Comparison of ENCODE assay signal across 11 mouse cellular contexts in the genomic region with DNA sequence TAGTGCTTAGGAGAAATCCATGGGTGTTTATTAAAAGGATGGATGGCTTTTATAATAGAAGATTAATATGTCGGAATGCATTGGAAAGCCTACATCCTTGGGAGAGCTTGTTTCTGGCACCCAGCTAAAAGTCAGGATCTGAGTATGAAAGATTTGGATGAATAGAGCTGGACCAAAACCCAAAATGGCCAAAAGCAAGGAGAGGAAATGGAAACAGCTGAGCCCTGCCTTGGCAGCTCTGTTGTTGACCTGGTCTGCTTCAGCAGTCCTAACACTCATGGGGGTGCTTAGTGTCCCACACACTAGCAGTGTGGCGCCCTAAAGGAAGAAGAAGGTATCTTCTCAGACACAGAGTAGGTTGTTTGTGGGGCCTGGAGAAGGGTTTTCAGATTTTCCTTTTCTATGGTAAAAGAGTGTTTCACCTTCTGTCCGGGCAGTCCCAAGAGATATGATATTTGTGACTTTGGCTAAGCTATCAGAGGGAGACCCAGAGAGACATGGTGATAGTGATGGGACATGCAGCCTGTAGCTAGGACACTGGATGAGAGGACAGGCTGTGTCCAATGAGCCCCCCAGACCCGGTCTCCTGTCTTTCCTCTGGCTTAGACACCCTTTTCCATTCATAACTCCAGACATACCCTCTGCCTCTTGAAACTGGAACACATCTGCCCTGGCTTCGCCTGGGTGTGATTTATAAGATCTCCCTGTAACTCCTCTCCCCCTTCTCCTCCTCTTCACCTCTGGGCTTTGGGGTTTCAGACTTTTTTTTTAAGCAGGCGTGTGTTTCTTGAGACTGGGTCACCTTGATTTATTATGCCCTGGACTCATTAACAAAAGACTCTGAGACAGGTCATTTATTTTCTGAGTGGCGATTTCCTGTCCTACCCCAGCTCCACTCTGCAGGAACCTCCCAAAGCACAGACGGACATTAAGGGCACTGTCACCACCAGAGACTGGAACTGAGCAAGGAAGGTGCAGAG.
DNase-seq lines count a peak whose midpoint lies in the region; ATAC-seq and TF ChIP-seq lines count a peak whose summit lies in the region.
"Had no signal": no experiment of that assay in that cellular context is flagged by ENCODE, and none has a peak within 500 bp of the region (broad histone marks: within the 10 kb centered on the region; RNA-seq: fewer than 3 reads in every experiment).

No protein-coding gene starts in this region.

- H3K9ac ChIP-seq in heart, embryonic 16.5 days (ENCODE audit: low read length), result no peak overlapping the region
- H3K9ac ChIP-seq in intestine, embryonic 16.5 days (ENCODE audit: low read depth, low read length), result no peak overlapping the region
- no peak overlapping the region for H3K9ac ChIP-seq in limb, embryonic 13.5 days
- H3K9ac ChIP-seq: hindbrain, embryonic 15.5 days had no signal

- DNase-seq in heart, postnatal 4 days, result no peak
- peak; percentile 74 for DNase-seq in embryo, embryonic 10.5 days (ENCODE audit: low spot score)
- no peak for DNase-seq in adrenal gland, adult 8-10 months
- DNase-seq in layer of hippocampus, postnatal 14 days (ENCODE audit: low spot score in 2 of 2), result no peak
- DNase-seq in lung, adult 2 months, result no peak
- DNase-seq: thymus, adult 2 months had no signal

- peaks cover 21% of the 10 kb centered on the region for H3K4me1 ChIP-seq in heart, embryonic 16.5 days (ENCODE audit: control insufficient read depth, insufficient read depth, low read length)
- H3K4me1 ChIP-seq in intestine, embryonic 16.5 days (ENCODE audit: control insufficient read depth, insufficient read depth, low read length), result peaks cover 20% of the 10 kb centered on the region
- peaks cover 73% of the 10 kb centered on the region for H3K4me1 ChIP-seq in limb, embryonic 13.5 days
- H3K4me1 ChIP-seq in lung, adult 2 months (ENCODE audit: control insufficient read depth, insufficient read depth, low read length), result peaks cover 2% of the 10 kb centered on the region; the same call in 1 of the 2 replicates

- no peak for ATAC-seq in heart, embryonic 16.5 days (replicated peaks; ENCODE audit: extremely low read depth, insufficient read depth, low FRiP score)
- ATAC-seq in intestine, embryonic 16.5 days, result no peak
- no peak for ATAC-seq in limb, embryonic 13.5 days (ENCODE audit: low FRiP score, low read depth)
- ATAC-seq: midbrain, embryonic 16.5 days had no signal

- 59% methylated on average over 8 of the region's 8 CpGs for WGBS in heart, embryonic 16.5 days
- 50% methylated on average over 8 of the region's 8 CpGs for WGBS in intestine, embryonic 16.5 days
- WGBS in limb, embryonic 13.5 days, result 44% methylated on average over 8 of the region's 8 CpGs
- 55% methylated on average over 8 of the region's 8 CpGs for WGBS in lung, adult 2 months

- no peaks in the 10 kb centered on the region for H3K36me3 ChIP-seq in heart, embryonic 16.5 days (ENCODE audit: control insufficient read depth, insufficient read depth)
- no peaks in the 10 kb centered on the region for H3K36me3 ChIP-seq in intestine, embryonic 16.5 days (ENCODE audit: control insufficient read depth, insufficient read depth, low read length)
- no peaks in the 10 kb centered on the region for H3K36me3 ChIP-seq in limb, embryonic 13.5 days
- H3K36me3 ChIP-seq: hindbrain, embryonic 15.5 days had no signal

- H3K4me2 ChIP-seq in heart, embryonic 16.5 days (ENCODE audit: low read depth, low read length), result no peak overlapping the region
- no peak overlapping the region for H3K4me2 ChIP-seq in intestine, embryonic 16.5 days (ENCODE audit: low read depth, low read length)
- H3K4me2 ChIP-seq in limb, embryonic 13.5 days (replicated peaks), result no peak overlapping the region
- H3K4me2 ChIP-seq: hindbrain, embryonic 15.5 days had no signal

- no peak for TF ChIP-seq POLR2A in lung, adult 2 months (IDR thresholded peaks at IDR 0.05; ENCODE audit: borderline replicate concordance, extremely low read depth, low read depth, low read length)

- no peak for TF ChIP-seq CTCF in lung, adult 2 months (IDR thresholded peaks at IDR 0.05; ENCODE audit: insufficient read depth, low read length)

- H3K9me3 ChIP-seq in heart, embryonic 16.5 days (replicated peaks; ENCODE audit: control insufficient read depth, low read length), result no peaks in the 10 kb centered on the region
- H3K9me3 ChIP-seq in intestine, embryonic 16.5 days (ENCODE audit: control insufficient read depth, low read length), result no peaks in the 10 kb centered on the region
- H3K9me3 ChIP-seq in limb, embryonic 13.5 days, result no peaks in the 10 kb centered on the region
- H3K9me3 ChIP-seq: hindbrain, embryonic 15.5 days had no signal

- peak overlapping the region; percentile 45; the same call in 1 of the 2 replicates for H3K27ac ChIP-seq in heart, embryonic 16.5 days (ENCODE audit: low read length)
- H3K27ac ChIP-seq in intestine, embryonic 16.5 days (ENCODE audit: low read length), result peak overlapping the region; percentile 13; the same call in 1 of the 2 replicates
- H3K27ac ChIP-seq in limb, embryonic 13.5 days, result peak overlapping the region; percentile 63
- H3K27ac ChIP-seq: hindbrain, embryonic 15.5 days had no signal

- no peaks in the 10 kb centered on the region for H3K27me3 ChIP-seq in heart, embryonic 16.5 days (ENCODE audit: control insufficient read depth, insufficient read depth, low read length)
- no peaks in the 10 kb centered on the region for H3K27me3 ChIP-seq in intestine, embryonic 16.5 days (replicated peaks; ENCODE audit: control insufficient read depth, insufficient read depth, low read length)
- H3K27me3 ChIP-seq in limb, embryonic 13.5 days, result no peaks in the 10 kb centered on the region
- H3K27me3 ChIP-seq: hindbrain, embryonic 15.5 days had no signal

- no peak overlapping the region for H3K4me3 ChIP-seq in heart, embryonic 16.5 days (ENCODE audit: low read length)
- H3K4me3 ChIP-seq in intestine, embryonic 16.5 days (ENCODE audit: low read length), result no peak overlapping the region
- no peak overlapping the region for H3K4me3 ChIP-seq in limb, embryonic 13.5 days
- H3K4me3 ChIP-seq in lung, adult 2 months (replicated peaks; ENCODE audit: extremely low read depth, low read depth, low read length), result no peak overlapping the region
- H3K4me3 ChIP-seq: hindbrain, embryonic 15.5 days had no signal

Comparison
In these comparisons a context has a peak if more than half of its experiments do, and no peak if none do; other contexts are left out.
1. H3K27ac ChIP-seq: peak in every context shown above with its lines; median percentile 63 in limb, embryonic 13.5 days; 45 in heart, embryonic 16.5 days; 13 in intestine, embryonic 16.5 days.